Mouse (Mus musculus) neutrophil, adult 5-6 weeks (primary cell): ENCODE measurements around the gene Mbnl1. TPM values are rescaled to one million over a fixed set of nuclear protein-coding genes. Genes with fewer than 3 reads are reported as not detected.

Experiments
- ATAC-seq: fragments of 151-379, 151-347 bp; 2 replicates; pipeline ENCODE4 v1.8.0; 2017; ENCODE audit warnings: mild to moderate bottlenecking, moderate TSS enrichment; ENCODE audit not compliant: insufficient number of reproducible peaks, poor library complexity, low FRiP score, severe bottlenecking; ENCODE audit errors: extremely low read depth
- total RNA-seq: library from RNA; stranded (forward); fragments of 200-1000 nt; gene quantifications from 2 replicates; pipeline ENCODE4 v1.2.3, GENCODE M21; 2017

Gene Mbnl1
- total RNA-seq, 1 experiment from 2014 or later, result 586 TPM

DNA sequence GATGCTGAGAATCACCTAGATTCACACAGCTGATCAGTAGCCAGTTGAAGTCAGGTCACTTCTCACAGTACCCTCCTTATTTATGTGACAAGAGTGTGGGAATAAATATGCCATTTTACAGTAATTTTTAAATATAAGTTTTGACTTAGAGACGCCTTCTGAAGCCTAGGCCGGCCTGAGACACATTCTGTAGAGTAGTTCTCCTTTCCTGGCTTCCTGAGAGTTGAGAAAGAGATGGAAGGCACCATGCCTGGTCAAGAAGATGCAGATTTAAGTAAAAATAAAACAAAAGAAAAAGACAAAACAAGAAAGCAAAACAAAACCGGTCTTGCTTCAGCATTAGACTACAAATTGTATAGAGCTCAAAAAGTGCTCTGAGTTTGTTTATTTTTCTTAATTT lies 38.6 kb downstream of the Mbnl1 start:
- peak; percentile 44; the same call in 1 of the 2 replicates for ATAC-seq

DNA sequence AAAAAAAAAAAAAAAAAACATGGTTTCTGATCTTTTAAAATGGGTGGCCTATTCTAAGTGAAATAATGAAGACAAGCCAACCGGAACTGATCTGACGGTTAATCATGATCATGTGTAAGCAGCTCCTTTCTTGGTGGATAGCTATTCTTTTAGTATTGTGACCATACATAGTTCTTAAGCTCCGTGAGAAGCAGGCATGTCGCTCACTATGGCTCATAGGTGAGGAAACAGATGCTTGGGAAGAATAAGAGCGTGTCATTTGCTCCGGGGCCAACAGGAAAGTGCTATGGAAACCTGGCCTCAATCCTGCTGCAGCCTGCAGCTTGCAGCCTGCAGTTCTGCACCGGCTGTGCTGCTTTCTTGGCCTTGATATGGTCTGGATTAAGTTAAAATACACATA lies 40.7 kb downstream of the Mbnl1 start:
- no peak for ATAC-seq

DNA sequence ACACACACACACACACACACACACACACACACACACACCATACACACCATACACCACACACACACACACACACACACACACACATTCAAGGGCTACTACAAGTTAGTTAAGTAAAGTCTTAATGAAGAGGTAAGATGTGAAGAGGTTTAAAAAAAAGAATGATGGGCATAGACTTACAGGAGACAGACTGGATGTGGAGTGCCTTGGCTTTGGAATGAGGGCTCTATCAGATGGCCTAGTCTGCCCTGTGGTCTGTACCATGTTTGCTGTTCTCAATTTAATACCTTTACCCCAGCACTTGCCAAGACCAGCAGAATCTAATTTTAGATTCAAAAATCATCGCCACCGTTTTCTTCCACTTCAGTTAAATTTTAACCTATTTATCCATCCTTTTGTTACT lies 41.1 kb downstream of the Mbnl1 start:
- no peak for ATAC-seq

DNA sequence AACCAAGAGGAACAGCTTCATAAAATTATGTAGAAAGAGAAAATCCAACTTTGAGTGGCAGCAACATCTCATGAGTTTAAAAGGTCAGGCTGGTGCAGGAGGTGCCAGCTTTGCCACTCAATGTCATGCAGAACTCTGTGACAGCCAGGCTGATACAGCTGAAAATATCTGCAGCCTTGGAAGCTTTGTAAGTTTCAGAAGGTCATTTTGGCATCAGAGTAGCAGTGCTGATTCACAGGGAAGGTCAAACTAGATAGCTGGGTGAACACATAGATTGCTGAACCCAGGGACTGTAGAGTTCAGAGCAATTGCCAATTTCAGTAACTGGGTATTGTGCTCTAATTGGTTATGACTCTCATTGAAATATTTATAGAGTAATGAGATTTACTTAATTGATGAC lies 42.8 kb downstream of the Mbnl1 start:
- no peak for ATAC-seq

DNA sequence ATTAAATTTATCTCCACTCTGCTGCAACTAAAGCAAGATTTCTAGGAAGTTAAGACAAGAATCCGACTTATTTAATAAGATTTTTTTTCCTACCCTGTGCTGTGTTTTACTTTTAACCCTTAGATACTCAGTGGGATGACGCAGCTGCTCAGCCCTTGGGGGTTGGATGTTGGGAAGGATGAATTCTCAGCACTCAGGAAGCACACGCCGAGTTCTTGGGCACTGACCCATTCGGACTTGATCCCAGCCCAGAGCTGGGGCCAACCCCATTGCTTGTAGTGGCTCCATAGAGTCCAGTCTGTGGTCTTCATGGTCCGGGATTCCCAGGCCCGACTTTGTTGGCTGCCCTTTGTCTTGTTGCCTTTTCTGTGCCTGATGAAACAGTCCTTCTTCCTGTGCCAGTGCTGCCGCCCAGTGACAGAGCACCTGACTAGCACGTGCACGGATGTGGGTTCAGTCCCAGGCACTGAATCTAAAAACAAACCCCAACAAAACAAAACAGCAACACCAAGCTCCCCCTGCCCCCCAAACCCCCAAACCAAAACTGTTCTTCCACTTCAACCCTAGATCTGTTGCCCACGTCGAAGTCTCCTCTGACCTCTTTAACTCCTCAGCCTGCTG lies 43.5 kb downstream of the Mbnl1 start:
- peak; percentile 98 for ATAC-seq

DNA sequence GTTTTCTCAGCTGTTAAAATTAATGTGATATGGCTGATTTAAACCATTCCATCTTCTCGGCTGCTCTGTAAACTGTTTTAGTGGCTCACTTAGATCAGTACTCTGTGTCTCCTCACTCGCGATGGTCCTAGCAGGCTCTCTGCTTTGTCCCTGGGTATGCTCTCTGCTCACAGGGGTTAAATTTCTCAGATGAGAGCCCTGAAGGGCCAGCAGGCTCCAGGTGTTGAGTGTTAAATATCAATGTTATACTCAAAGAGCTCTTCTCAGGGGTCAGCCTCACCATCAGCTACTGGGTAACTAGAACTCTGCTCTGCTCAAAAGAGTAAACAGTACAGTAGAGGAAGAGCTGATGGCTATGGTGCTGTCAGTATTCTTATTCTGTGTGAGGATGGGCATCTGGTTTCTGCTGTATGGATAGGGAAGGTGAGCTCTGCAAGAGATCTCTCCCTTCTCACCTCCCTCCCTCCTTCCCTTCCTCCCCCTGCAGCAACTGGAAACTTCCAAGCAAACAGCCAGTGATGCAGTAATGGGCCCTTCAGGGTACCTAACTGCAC lies 44.7 kb downstream of the Mbnl1 start:
- no peak for ATAC-seq

DNA sequence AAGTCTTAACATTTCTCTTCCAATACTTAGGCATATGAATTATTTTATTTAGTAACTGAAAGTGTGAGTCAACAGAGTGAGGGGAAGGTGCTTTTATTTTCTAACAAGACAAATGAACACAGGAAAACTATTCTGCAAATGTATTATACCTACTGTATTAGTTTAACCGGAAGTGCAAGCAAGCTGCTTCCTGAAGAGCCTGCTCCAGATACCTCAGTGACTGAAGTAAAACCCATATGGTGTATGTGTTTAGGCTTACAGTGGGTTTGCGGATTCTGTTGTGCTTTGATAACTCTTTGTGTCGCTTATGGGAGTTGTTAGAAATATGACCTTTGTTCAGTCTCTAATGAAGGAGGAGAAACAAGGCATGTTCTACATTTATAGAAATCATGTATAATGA lies 46.7 kb downstream of the Mbnl1 start:
- ATAC-seq, result no peak

DNA sequence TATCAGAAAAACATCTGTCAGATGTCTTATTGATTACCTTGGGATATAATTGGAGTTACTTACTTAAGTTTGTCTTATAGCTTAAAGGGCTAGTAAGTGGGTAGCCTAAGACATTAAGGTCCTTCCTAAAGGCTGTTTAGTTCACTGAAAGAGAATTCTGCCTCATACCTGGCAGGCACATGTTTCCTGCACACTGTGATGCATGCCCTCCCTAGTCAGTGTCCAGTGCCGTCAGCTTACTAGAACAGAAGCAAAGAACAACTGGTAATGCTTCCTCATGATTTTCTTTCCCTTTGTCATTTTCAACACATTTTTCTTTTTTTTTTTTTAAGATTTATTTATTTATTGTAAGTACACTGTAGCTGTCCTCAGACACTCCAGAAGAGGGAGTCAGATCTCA lies 51.5 kb downstream of the Mbnl1 start:
- no peak for ATAC-seq

DNA sequence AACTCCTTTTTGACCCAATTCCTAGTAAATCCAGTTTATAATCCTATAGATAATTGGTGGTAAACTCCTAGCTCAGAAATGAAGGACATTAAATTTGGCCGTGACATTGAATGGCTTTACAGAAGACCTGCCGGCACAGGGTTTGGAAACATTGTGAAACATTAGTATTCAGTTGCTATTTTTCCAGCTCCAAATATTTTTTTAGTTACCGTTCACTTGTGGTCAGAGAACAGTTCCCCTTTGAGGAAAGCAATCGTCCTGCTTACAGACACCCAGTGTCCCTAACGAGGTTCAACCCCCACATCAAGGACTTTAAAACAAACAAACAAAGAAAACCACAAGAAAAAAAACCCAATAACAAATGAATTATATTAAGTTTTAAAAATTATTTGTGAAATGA lies 58.7 kb downstream of the Mbnl1 start:
- ATAC-seq, result no peak

DNA sequence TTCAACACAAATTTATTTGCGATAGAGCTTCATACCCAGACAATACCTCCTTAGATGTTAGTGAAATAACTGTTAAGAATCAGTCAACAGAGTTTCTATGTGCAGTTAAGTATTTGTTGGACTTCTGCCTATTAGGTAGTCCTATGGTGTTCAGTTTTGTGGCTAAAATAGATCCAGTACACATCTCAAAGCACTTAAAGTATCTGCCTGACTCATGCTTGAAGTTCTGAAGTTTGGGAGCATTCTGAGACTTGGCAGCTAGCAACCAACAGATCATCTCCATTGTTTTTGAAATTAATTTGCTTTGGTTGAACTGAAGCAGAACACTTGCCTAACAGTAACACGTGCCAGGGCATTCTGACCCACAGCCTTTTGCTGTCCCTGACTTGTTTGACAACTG lies 59.2 kb downstream of the Mbnl1 start:
- ATAC-seq, result no peak

DNA sequence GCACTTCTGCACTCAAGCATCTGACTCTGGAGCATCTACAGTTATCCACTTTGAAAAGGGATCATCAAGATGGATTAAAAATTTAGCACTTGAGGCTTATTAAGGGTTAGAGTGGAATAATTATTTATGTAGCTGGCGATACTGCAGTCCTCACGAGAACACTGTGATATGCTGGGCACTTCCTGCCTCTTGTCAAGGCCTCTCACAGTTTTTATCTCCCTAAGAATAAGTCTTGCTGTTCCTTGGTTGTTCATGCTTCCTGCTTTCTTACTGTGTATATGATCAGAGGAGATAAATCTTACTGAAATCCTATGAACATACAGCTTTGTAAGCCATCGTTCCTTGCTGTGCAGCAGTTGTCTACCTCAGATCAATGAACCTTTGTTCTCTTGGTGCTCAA lies 62.6 kb downstream of the Mbnl1 start:
- ATAC-seq, result no peak

DNA sequence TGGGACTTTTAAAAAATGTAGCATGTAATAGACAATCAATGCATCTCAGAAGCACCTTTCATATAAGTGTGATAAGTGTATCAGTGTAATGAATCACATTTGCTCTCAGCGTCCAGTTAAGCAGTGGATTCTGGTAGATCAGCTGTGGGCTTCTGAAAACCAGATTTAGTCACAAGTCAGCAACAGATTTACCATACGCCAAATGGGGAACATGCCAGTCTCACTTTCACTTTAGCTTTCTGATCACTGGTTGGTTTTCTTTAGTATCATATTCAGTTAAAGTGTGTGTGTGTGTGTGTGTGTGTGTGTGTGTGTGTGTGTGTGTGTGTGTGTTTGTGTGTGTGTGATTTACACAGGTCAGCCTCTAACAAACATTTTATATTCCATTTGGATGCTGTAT lies 64.4 kb downstream of the Mbnl1 start:
- ATAC-seq, result peak; percentile 92

DNA sequence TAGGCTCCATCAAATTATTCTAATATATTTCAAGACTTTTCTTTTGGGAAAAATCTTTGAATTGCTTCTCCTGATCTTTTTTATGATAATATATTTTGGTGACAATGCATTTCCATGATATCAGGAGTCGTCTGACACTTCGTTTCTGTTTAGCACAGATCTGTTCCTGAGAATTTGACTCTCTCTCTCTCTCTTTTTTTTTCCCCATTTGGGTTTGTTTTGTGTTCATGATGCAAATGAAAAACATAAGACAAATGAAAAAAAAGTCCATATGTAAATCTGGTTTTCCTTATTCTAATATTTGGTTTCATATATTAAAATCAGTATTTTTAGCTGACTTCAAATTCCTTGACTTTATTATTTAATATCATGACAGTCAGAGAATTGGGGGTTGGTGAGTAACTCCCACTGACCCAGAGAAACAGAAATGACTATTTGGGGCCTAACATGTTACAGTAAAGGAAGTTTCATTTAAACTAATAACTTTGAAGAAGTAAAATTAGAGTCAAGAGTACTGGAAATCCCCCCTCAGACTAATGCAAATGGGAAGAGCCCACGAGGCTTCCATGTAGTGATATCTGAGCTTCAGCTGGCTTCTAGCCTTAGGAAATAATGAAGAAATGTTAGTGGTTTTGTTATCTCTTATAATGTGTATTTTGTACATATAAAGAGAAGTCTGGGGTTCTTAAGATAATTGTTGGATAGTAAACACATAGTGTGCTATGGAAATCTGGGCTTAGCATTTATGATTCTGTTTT lies 65.8 kb downstream of the Mbnl1 start:
- no peak for ATAC-seq

DNA sequence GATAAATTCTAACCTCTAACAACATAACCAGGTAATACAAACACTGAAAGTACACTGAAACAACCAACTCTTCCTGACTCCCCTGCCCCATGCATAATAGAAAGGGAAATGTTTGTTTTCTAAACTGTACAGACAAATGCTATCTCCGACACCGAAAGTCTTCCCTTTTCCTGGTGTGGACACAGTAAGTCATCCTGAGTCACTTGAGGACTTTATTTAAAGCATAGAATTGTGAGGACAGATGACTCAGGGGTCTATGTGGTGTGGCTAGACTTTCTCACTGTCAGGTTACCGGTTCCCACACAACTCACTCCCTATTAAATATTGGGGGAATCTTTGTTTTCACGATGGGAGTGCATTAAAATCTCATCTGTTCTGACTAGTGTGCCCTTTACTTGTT lies 68.5 kb downstream of the Mbnl1 start:
- ATAC-seq, result no peak

DNA sequence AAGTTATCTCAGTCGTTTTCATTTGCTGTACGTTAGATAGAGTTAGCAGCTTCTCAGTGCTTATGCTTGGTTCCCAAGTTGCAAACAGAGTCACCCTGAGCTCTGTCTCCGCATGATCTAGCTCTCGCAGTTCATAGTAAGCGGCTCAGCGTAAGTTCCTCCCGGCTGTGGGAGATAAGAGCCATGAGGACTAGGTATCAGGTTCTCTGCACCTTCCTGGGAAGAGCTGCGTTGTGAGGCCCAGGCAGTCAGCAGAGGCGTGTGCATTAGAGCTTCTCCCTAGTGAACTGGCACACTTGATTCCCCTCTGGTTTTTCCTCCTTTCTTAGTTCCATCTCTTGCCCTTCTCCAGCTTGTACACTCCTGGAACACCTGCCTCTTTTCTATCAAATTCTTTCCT lies 73.6 kb downstream of the Mbnl1 start:
- ATAC-seq, result no peak

DNA sequence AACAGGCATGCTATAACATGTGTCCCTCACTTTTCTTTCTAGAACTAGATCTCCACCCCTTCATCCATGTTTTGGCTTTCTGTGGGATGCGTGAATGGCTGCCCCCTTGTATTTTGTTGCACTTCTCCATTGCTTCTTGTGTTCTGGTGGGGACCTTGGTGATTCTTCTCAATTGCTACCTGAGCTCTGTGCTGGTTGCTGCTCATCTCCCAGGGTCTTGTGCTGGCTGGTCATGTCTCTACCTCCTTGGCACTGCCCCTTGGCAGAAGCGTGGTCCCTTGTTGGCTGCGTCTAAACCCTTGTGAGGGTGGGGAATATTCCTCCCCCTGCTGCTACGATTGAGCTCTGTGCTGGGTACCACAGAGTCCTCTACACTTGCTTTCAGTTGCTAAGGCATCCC lies 74.3 kb downstream of the Mbnl1 start:
- ATAC-seq, result no peak

DNA sequence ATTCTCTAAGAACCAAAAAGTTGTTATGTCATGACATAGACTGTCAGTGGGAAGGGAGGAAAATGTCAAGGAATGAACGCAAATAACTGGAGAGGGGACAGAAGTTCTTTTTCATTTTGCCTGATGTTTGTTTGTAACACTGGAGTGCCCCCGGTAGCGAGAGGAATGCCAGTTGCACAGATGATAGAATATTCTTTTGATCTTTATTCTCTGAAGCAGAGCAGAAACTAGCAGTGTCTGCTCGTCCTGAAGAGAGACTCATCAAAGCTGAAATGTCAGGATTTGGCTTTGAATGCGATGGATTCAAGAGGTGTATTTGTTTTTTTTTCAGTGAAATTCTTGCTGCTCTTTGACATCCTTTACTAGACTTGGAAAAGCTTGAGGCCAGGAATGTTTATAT lies 77.9 kb downstream of the Mbnl1 start:
- no peak for ATAC-seq

DNA sequence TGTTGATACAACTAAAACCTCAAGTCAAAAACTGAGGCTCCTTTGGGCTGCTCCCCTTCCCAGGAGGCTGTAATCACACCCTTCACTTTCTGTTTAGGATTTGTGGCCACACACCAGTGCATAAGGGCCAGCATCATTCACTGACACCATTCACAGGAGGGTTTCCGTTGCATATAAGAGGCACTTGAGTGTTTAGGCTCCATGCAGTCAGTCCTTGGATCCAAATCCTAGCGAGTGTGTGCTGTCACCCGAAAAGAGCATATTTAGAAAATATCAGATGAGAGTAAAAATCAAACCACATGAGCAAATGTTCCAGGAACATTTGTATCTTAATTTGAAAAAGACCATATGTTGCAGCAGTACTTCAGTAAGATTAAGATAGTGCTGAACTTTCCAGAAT lies 79.0 kb downstream of the Mbnl1 start:
- ATAC-seq, result no peak

DNA sequence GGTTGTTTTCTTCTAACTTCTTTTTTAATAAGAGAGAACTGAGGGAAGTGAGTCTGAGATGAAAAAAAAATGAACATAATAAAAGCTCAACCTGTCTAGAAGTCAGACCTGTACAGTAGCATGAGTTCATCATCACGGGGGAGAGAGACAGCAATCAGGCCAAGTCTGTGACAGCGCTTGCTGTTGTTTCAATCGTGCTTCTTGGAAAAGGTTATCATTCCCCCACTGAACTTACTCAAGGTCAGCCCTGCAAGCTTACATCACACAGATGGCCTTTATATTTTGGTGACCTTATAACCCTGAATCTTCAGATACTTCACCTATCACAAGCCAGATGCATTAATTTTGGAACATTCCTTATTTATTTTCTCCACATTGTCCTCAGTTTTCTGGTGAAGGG lies 80.4 kb downstream of the Mbnl1 start:
- ATAC-seq, result no peak

DNA sequence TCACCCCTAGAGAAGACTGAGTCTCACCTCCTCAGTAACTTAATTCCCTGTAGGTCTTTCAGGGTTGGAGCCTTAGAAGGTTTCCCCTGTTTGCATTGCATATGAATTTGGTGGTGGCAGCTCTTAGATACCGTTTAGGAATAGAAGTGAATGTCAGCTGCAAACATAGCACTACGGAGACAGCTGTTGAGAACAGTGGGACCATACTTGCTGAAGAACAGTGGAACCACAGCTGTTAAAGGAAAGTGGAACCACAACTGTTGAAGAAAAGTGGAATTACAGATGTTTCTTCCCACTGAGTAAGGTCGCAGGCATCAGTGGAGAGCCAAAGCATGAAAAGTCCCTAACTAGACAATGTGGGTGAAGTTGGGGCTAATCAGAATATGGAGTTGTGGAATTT lies 84.0 kb downstream of the Mbnl1 start:
- no peak for ATAC-seq
